Mouse (Mus musculus): ENCODE results near the gene Hsd17b7.

DNA sequence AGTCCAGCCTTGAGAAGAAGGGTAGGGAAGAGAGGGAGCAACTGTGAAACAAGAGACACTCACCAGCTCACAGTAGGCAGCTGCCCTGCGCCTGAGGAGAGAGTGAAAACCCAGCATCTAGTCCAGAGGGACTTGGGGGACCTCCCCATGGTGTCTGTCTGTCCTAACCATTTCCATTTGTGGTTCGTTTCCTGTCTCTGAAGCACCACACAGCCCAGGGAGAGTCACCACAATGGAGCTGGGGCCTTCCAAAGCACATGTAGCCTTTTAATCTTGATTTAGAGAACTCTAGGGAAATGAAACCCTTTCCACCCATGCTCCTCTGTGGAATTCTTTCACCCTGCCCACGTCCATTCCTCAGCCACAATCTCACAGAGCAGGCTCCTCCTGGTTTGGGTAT, 36.3 kb upstream of the Hsd17b7 start:
- TF ChIP-seq CTCF (IDR thresholded peaks at IDR 0.05; ENCODE audit: low read depth, low read length) (no peak), POLR2A (IDR thresholded peaks at IDR 0.05; ENCODE audit: insufficient read depth, low read length) (no peak)

All from ES-Bruce4 (cell line).